Mouse (Mus musculus) lung, postnatal 0 days (tissue): Measurements from ENCODE around the gene Rufy1.

ENCODE experiments used
- CTCF ChIP-seq: IDR thresholded peaks from 2 replicates; pipeline ENCODE4 v1.5.1; 2016; ENCODE audit warnings: antibody characterized with exemption, mild to moderate bottlenecking
- EP300 ChIP-seq: IDR thresholded peaks from 2 replicates; pipeline ENCODE4 v1.6.1; 2016; ENCODE audit warnings: antibody characterized with exemption, mild to moderate bottlenecking, control low read depth

GRCm38 (mm10) chr11:50369360-50369911, 61.5 kb downstream of the Rufy1 start:
- no peak for TF ChIP-seq CTCF
- no peak for TF ChIP-seq EP300
